Comparison of ENCODE assay signal across 28 mouse cellular contexts in the genomic region with DNA sequence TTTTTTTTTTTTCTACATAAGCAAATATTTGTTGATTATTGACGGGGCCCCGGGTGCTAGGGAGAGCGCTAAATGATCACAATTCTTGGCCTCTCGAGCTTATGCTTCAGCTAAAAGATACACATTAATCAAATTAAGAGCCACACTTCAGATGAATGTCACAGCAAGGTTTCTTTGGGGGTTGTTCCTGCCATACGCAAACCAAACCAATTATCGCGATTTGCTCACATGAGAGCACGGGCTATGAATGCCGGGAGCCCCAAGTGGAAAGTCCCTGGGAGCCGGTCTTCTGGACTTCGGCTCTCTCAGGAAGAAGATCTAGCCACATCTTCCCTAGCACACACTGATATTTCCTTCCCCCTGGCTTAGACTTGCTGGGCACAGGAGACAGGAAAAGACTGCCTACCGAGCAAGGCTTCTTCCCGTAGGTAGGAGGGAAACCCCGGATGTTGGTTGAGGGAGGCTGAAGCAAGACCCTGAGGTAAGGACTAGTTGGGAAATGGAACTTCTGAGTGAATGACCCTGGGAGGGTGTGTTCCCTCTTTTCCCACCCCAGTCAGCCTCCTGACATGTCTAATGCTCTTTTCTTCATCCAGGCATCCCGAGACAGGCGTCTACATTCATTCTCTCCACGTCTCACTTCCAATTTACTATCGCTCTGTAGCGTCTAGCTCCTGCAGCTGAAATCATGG. TPM values are rescaled to one million over a fixed set of nuclear protein-coding genes. Genes with fewer than 3 reads are reported as not detected.
DNase-seq lines count a peak whose midpoint lies in the region; ATAC-seq and TF ChIP-seq lines count a peak whose summit lies in the region.
"Had no signal": no experiment of that assay in that cellular context is flagged by ENCODE, and none has a peak within 500 bp of the region (broad histone marks: within the 10 kb centered on the region; RNA-seq: fewer than 3 reads in every experiment).

No protein-coding gene starts in this region.

- no peak for DNase-seq in liver, embryonic 11.5 days (ENCODE audit: low spot score)
- DNase-seq in liver = no peak
- peak; percentile 24 for DNase-seq in ZHBTc4 (ENCODE audit: low read depth, low spot score)
- no peak for DNase-seq in thymus, postnatal 10 days (ENCODE audit: low spot score in 2 of 2)
- no peak for DNase-seq in hindbrain, postnatal 0 days (ENCODE audit: low spot score)
- DNase-seq: adrenal gland, postnatal 10 days; B cell, adult 2 months; cerebellum, adult 11 months; cerebellum, adult 9-11 months; gastrocnemius, adult 2 months; gastrocnemius, postnatal 36 days; kidney, adult 18-20 months; kidney, postnatal 36 days; lung, postnatal 36 days; right cerebral cortex, adult 18-20 months; right cerebral cortex, postnatal 4 days had no signal

- no peak overlapping the region for H3K4me3 ChIP-seq in liver, embryonic 11.5 days (ENCODE audit: low read depth, low read length)
- no peak overlapping the region for H3K4me3 ChIP-seq in hindbrain, postnatal 0 days (ENCODE audit: low read length)
- H3K4me3 ChIP-seq: erythroblast, embryonic 14.5 days; gastrocnemius, adult 2 months; heart, embryonic 15.5 days; hindbrain, embryonic 13.5 days; kidney, embryonic 15.5 days; layer of hippocampus, adult 2 months; limb, embryonic 15.5 days; midbrain, embryonic 13.5 days; neural tube, embryonic 15.5 days had no signal

- WGBS in liver, embryonic 11.5 days = 61% methylated on average over 19 of the region's 19 CpGs
- WGBS in hindbrain, postnatal 0 days = 82% methylated on average over 19 of the region's 19 CpGs

- no peaks in the 10 kb centered on the region for H3K9me3 ChIP-seq in liver, embryonic 11.5 days (ENCODE audit: control insufficient read depth, low read length)
- H3K9me3 ChIP-seq in hindbrain, postnatal 0 days (ENCODE audit: low read length) = no peaks in the 10 kb centered on the region
- H3K9me3 ChIP-seq: heart, embryonic 15.5 days; hindbrain, embryonic 13.5 days; kidney, embryonic 15.5 days; limb, embryonic 15.5 days; midbrain, embryonic 13.5 days; neural tube, embryonic 15.5 days had no signal

- TF ChIP-seq CTCF in hindbrain, postnatal 0 days (IDR thresholded peaks at IDR 0.05; ENCODE audit: low read depth) = no peak

- no peaks in the 10 kb centered on the region for H3K27me3 ChIP-seq in liver, embryonic 11.5 days (replicated peaks; ENCODE audit: control insufficient read depth, insufficient read depth, low read length)
- no peaks in the 10 kb centered on the region for H3K27me3 ChIP-seq in hindbrain, postnatal 0 days (ENCODE audit: insufficient read depth, low read length)
- H3K27me3 ChIP-seq: heart, embryonic 15.5 days; limb, embryonic 15.5 days had no signal

- H3K36me3 ChIP-seq in liver, embryonic 11.5 days (ENCODE audit: control insufficient read depth, insufficient read depth, low read length) = no peaks in the 10 kb centered on the region
- H3K36me3 ChIP-seq in hindbrain, postnatal 0 days (ENCODE audit: insufficient read depth, low read length) = no peaks in the 10 kb centered on the region
- H3K36me3 ChIP-seq: heart, embryonic 15.5 days; hindbrain, embryonic 13.5 days; kidney, embryonic 15.5 days; limb, embryonic 15.5 days; midbrain, embryonic 13.5 days; neural tube, embryonic 15.5 days had no signal

- H3K4me2 ChIP-seq in liver, embryonic 11.5 days = peak overlapping the region; percentile 20
- no peak overlapping the region for H3K4me2 ChIP-seq in hindbrain, postnatal 0 days (ENCODE audit: low read depth, low read length)
- H3K4me2 ChIP-seq: heart, embryonic 15.5 days; hindbrain, embryonic 13.5 days; kidney, embryonic 15.5 days; limb, embryonic 15.5 days; midbrain, embryonic 13.5 days; neural tube, embryonic 15.5 days had no signal

- no peak for ATAC-seq in liver, embryonic 11.5 days (replicated peaks; ENCODE audit: low FRiP score)
- ATAC-seq in hematopoietic stem cell, adult 5-6 weeks (replicated peaks in 1 of 2; ENCODE audit: insufficient read depth in 1 of 2, low FRiP score in 2 of 2, low TSS enrichment in 1 of 2, low read depth in 1 of 2, poor library complexity in 2 of 2, severe bottlenecking in 2 of 2) = peak; percentile 46 to 59; a peak in 3 of 4 replicates
- ATAC-seq in hindbrain, postnatal 0 days = no peak
- ATAC-seq: forebrain, embryonic 16.5 days; inflammation-experienced regulatory T-cells, adult 6 months; midbrain, embryonic 13.5 days had no signal

- H3K9ac ChIP-seq in liver, embryonic 11.5 days (ENCODE audit: low read depth, low read length) = no peak overlapping the region
- no peak overlapping the region for H3K9ac ChIP-seq in hindbrain, postnatal 0 days (replicated peaks; ENCODE audit: low read length)
- H3K9ac ChIP-seq: heart, embryonic 15.5 days; hindbrain, embryonic 13.5 days; kidney, embryonic 15.5 days; limb, embryonic 15.5 days; midbrain, embryonic 13.5 days; neural tube, embryonic 15.5 days had no signal

- H3K27ac ChIP-seq in liver, embryonic 11.5 days (ENCODE audit: low read depth, low read length) = no peak overlapping the region
- H3K27ac ChIP-seq in hindbrain, postnatal 0 days = no peak overlapping the region
- H3K27ac ChIP-seq: gastrocnemius, adult 2 months; heart, embryonic 15.5 days; hindbrain, embryonic 13.5 days; kidney, embryonic 15.5 days; layer of hippocampus, adult 2 months; limb, embryonic 15.5 days; midbrain, embryonic 13.5 days; neural tube, embryonic 15.5 days; stomach, postnatal 0 days had no signal

- H3K4me1 ChIP-seq in liver, embryonic 11.5 days (replicated peaks; ENCODE audit: control insufficient read depth, insufficient read depth, low read length) = no peaks in the 10 kb centered on the region
- H3K4me1 ChIP-seq in hindbrain, postnatal 0 days (ENCODE audit: insufficient read depth, low read length) = no peaks in the 10 kb centered on the region
- H3K4me1 ChIP-seq: heart, embryonic 15.5 days; hindbrain, embryonic 13.5 days; kidney, embryonic 15.5 days; limb, embryonic 15.5 days; midbrain, embryonic 13.5 days; neural tube, embryonic 15.5 days had no signal

RNA-seq across cellular contexts. Expression of gene Rnf220, which starts 51.2 kb away (rescaled TPM):
- polyA plus RNA-seq in liver, embryonic 11.5 days (2014; fragmentation: Nextera tagmentation; extraction: Ambion mirVana) = 63.6 and 70.9 TPM in 2 replicates
- total RNA-seq in hematopoietic stem cell, adult 5-6 weeks (2017) = 90.9 and 127 TPM in 2 replicates
- total RNA-seq in hindbrain, postnatal 0 days (2014; rRNA removed) = 119 and 156 TPM in 2 replicates
- 101 and 105 TPM in 2 replicates for polyA plus RNA-seq in hindbrain, postnatal 0 days (2015; fragmentation: Nextera tagmentation; extraction: Ambion mirVana)

Comparison
In these comparisons a context has a peak if more than half of its experiments do, and no peak if none do; other contexts are left out.
1. ATAC-seq: peak in hematopoietic stem cell, adult 5-6 weeks (2 of 2); none in liver, embryonic 11.5 days (single experiment) and hindbrain, postnatal 0 days (single experiment).